Mouse (Mus musculus) lung, postnatal 14 days (tissue): ENCODE data around the gene Ccdc59.
A peak's percentile ranks its signal among the peaks of the same experiment; 100 is the strongest.

Experiments
- DNase-seq: peaks from one replicate; pipeline ENCODE4 v3.0.0; 2021

Gene Ccdc59

GRCm38 (mm10) chr10:105840928-105841888 lies at the start of gene Ccdc59, which contains the start of gene Mettl25:
Ccdc59 (plus strand) TSS chr10:105841067.
Mettl25 (minus strand) TSS chr10:105841380.
- DNase-seq: peak; percentile 97

GRCm38 (mm10) chr10:105793776-105794552 lies 46.9 kb upstream of the Ccdc59 start:
- DNase-seq: peak; percentile 18

DNA sequence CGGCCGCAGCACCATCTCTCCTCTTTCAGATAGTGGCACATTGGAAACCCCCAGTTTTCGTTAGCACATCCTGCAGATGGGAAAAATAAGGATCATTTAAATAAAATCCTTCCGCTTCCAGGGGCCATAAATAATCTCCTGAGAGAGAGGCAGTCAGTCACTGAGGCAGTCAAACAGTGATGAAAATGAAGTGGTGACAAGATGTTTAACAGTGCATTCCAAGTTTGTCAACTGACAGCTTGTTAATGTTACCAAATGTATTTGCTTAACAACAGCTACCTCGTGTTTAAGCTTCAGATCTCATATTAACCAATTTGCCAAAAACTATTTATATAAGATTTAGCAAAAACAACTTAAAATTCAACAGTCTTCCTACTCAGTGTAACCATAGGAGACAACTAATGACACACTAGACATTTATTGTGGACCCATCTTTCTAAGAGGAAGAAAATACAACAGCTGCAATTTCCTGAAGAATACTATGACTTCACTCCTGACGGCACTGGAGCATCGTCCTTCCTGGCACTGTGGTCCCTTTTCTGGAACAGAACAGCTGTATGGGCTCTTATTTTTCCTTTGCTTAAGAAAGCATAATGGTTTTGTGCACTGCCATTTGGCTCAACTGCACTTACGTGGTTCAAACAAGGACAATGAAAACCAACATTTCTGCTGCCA lies 43.5 kb upstream of the Ccdc59 start:
- DNase-seq: peak; percentile 21

- no peak for DNase-seq
These were observed 39.7 kb upstream of the Ccdc59 start for GRCm38 (mm10) chr10:105801147-105801546.

DNA sequence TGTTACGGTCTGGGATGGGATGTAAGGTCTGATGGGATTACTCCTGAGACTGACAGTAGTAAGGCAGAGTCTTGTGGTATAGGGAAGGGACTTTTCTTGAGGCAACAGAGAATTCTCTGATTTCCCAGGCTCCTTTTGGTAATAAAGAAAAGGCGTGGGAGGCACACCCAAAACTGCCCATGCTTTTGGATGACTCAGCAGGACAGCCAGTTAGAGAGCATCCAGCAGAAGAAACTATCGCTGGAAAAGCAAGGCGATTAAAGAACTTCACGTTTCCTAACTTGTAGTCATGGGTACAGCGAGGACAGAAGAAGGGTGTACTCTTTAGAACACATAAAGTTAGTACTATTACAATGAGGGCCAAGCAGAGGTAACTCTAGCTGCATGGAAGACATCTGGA lies 38.7 kb upstream of the Ccdc59 start:
- no peak for DNase-seq

DNA sequence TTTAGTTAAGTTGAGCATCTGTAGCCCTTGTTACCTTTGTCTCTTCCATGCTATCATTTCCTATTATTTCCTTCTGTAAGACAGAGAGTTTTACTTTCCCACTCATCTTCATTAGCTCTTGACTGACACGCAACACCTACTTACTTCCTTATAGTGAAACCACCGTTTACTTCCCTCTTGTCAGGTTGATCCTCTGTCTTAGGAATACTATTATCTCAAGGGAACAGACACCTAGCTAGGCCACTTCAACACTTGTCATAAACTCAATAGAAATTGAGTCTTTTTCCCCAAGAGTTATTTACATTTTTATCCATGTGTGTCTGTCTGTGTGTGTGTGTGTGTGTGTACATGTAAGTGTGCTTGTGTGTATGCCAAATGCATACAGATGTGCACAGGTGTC lies 37.4 kb upstream of the Ccdc59 start:
- no peak for DNase-seq

GRCm38 (mm10) chr10:105806259-105807010 lies 34.4 kb upstream of the Ccdc59 start:
- DNase-seq: no peak

GRCm38 (mm10) chr10:105834627-105835228 lies 6.1 kb upstream of the Ccdc59 start:
- peak; percentile 24 for DNase-seq

GRCm38 (mm10) chr10:105842574-105842973 lies 1.7 kb downstream of the Ccdc59 start:
- DNase-seq: no peak

DNA sequence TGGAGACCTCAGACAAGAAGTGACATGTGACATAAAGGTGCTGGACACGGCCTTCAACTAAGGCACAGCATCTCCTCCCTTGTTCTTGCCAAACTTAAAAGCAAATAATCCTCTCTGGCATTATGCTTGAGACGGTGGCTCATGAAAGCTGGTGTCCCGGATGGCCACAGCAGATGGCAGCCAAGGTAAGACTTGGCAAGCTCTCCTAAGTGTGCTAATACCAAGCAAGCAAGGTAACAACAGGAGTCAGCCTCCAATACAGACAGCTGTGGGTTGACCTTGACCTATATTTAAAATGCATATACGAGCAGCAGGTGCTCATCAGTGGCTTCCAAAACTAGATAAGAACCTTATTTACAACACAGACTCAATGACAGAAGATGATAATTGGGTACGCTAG lies 9.4 kb downstream of the Ccdc59 start:
- DNase-seq: no peak

GRCm38 (mm10) chr10:105851136-105851535 lies 10.3 kb downstream of the Ccdc59 start:
- no peak for DNase-seq

DNA sequence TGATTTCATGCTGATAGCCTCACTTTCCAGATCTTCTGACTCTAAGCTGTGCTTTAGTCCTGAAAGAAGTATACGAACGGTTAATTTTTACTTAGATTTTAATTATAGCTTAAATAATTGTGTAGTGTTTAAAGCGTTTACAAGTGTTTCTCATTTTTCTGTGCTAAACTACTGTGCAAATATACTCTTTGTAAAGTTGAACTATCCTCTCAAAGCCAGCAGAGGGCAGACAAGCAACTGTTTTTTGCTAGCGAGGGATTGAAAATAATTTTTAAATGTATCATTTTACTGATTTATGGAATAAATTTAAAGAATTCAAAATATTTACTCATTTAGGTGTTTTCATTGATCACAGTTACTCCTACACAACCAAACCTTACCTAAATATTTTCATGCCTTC lies 26.4 kb downstream of the Ccdc59 start:
- no peak for DNase-seq
